Mouse (Mus musculus): Measurements from ENCODE around the gene Kif1b. TPM values are rescaled to one million over a fixed set of nuclear protein-coding genes. Genes with fewer than 3 reads are reported as not detected.

Kif1b gene
- polyA plus RNA-seq, 2 experiments = 3.6 to 4.6 TPM

GRCm38 (mm10) chr4:149131021-149131752 is 176.3 kb downstream of the Kif1b start:
- no peak overlapping the region for H3K4me2 ChIP-seq (ENCODE audit: low read depth)
- no peak for DNase-seq (ENCODE audit: low read depth in 3 of 3, low spot score in 3 of 3)
- no peak for ATAC-seq (ENCODE audit: insufficient read depth)
- H3K9ac ChIP-seq (replicated peaks) = no peak overlapping the region
- no peak overlapping the region for H3K4me3 ChIP-seq (ENCODE audit: insufficient read depth in 1 of 2, low read depth in 2 of 2, low read length in 2 of 2)
- H3K27ac ChIP-seq = no peak overlapping the region
- no peak for TF ChIP-seq EP300 (IDR thresholded peaks at IDR 0.05; ENCODE audit: low read depth)
- TF ChIP-seq CTCF (IDR thresholded peaks at IDR 0.05; ENCODE audit: low read depth) = no peak
- WGBS (ENCODE audit: insufficient replicate concordance) = 85% methylated on average over 23 of the region's 23 CpGs
- no peaks in the 10 kb centered on the region; the same call in 1 of the 2 replicates for H3K36me3 ChIP-seq (replicated peaks; ENCODE audit: control insufficient read depth, insufficient read depth, low read depth)
- no peaks in the 10 kb centered on the region for H3K27me3 ChIP-seq (ENCODE audit: control insufficient read depth, insufficient read depth, low read length)
- no peaks in the 10 kb centered on the region for H3K9me3 ChIP-seq (ENCODE audit: control insufficient read depth, low read length)
- H3K4me1 ChIP-seq (replicated peaks; ENCODE audit: control insufficient read depth in 2 of 2, insufficient read depth in 2 of 2, low read length in 1 of 2) = no peaks in the 10 kb centered on the region; a peak in 1 of 4 replicates

- Histone ChIP-seq H3K27ac (no peak overlapping the region), H3K27me3 (ENCODE audit: control insufficient read depth, insufficient read depth, low read length) (no peaks in the 10 kb centered on the region), H3K4me3 (ENCODE audit: insufficient read depth in 1 of 2, low read depth in 2 of 2, low read length in 2 of 2) (no peak overlapping the region), H3K4me1 (replicated peaks; ENCODE audit: control insufficient read depth in 2 of 2, insufficient read depth in 2 of 2, low read length in 1 of 2) (no peaks in the 10 kb centered on the region; a peak in 1 of 4 replicates), H3K9me3 (ENCODE audit: control insufficient read depth, low read length) (no peaks in the 10 kb centered on the region), H3K9ac (replicated peaks) (no peak overlapping the region), H3K4me2 (ENCODE audit: low read depth) (no peak overlapping the region), H3K36me3 (replicated peaks; ENCODE audit: control insufficient read depth, insufficient read depth, low read depth) (no peaks in the 10 kb centered on the region; the same call in 1 of the 2 replicates)
- TF ChIP-seq EP300 (IDR thresholded peaks at IDR 0.05; ENCODE audit: low read depth) = no peak
- no peak for TF ChIP-seq CTCF (IDR thresholded peaks at IDR 0.05; ENCODE audit: low read depth)
- ATAC-seq (ENCODE audit: insufficient read depth) = no peak
- WGBS (ENCODE audit: insufficient replicate concordance) = 73% methylated on average over 18 of the region's 18 CpGs
- DNase-seq (ENCODE audit: low read depth in 3 of 3, low spot score in 3 of 3) = no peak
Observed at GRCm38 (mm10) chr4:149128467-149128866, 179.0 kb downstream of the Kif1b start.

GRCm38 (mm10) chr4:149126663-149127062 is 180.8 kb downstream of the Kif1b start, which contains the start of gene Cort:
Gene Cort, minus strand, starts transcription at chr4:149126763.
- no peaks in the 10 kb centered on the region; a peak in 1 of 4 replicates for H3K4me1 ChIP-seq (replicated peaks; ENCODE audit: control insufficient read depth in 2 of 2, insufficient read depth in 2 of 2, low read length in 1 of 2)
- H3K4me3 ChIP-seq (ENCODE audit: insufficient read depth in 1 of 2, low read depth in 2 of 2, low read length in 2 of 2) = no peak within 1 kb of the TSS
- H3K4me2 ChIP-seq (ENCODE audit: low read depth) = no peak within 1 kb of the TSS
- no peak within 1 kb of the TSS for H3K9ac ChIP-seq (replicated peaks)
- H3K36me3 ChIP-seq (replicated peaks; ENCODE audit: control insufficient read depth, insufficient read depth, low read depth) = no peaks in the 10 kb centered on the region; the same call in 1 of the 2 replicates
- no peak for TF ChIP-seq CTCF (IDR thresholded peaks at IDR 0.05; ENCODE audit: low read depth)
- TF ChIP-seq EP300 (IDR thresholded peaks at IDR 0.05; ENCODE audit: low read depth) = no peak
- H3K27me3 ChIP-seq (ENCODE audit: control insufficient read depth, insufficient read depth, low read length) = no peaks in the 10 kb centered on the region
- DNase-seq (ENCODE audit: low read depth in 3 of 3, low spot score in 3 of 3) (no peak), ATAC-seq (ENCODE audit: insufficient read depth) (no peak)
- H3K27ac ChIP-seq = no peak within 1 kb of the TSS
- no peaks in the 10 kb centered on the region for H3K9me3 ChIP-seq (ENCODE audit: control insufficient read depth, low read length)
- WGBS (ENCODE audit: insufficient replicate concordance) = 76% methylated on average over 11 of the region's 11 CpGs

Other genes starting within 250 kb of the Kif1b start
- gene Pex14, start 207.8 kb downstream of the Kif1b start, polyA plus RNA-seq (2012; rRNA removed) = 11.4 and 12.2 TPM in 2 replicates
- 14.9 and 15.4 TPM in 2 replicates for gene Pex14, start 207.8 kb downstream of the Kif1b start, polyA plus RNA-seq (2014; fragmentation: Nextera tagmentation; extraction: Ambion mirVana)
- 11.2 and 13.1 TPM in 2 replicates for gene Dffa, start 203.5 kb downstream of the Kif1b start, polyA plus RNA-seq (2012; rRNA removed)
- gene Dffa, start 203.5 kb downstream of the Kif1b start, polyA plus RNA-seq (2014; fragmentation: Nextera tagmentation; extraction: Ambion mirVana) = 13.2 and 13.6 TPM in 2 replicates
- not detected in 2 replicates for gene Cort, start 180.9 kb downstream of the Kif1b start, polyA plus RNA-seq (2012; rRNA removed)
- gene Cort, start 180.9 kb downstream of the Kif1b start, polyA plus RNA-seq (2014; fragmentation: Nextera tagmentation; extraction: Ambion mirVana) = not detected in 2 replicates
- 7.6 and 12.3 TPM in 2 replicates for gene Cenps, start 170.1 kb downstream of the Kif1b start, polyA plus RNA-seq (2012; rRNA removed)
- 17.3 and 18.0 TPM in 2 replicates for gene Cenps, start 170.1 kb downstream of the Kif1b start, polyA plus RNA-seq (2014; fragmentation: Nextera tagmentation; extraction: Ambion mirVana)
- gene Pgd, start 140.9 kb downstream of the Kif1b start, polyA plus RNA-seq (2012; rRNA removed) = 41.8 and 44.6 TPM in 2 replicates
- gene Pgd, start 140.9 kb downstream of the Kif1b start, polyA plus RNA-seq (2014; fragmentation: Nextera tagmentation; extraction: Ambion mirVana) = 23.2 and 25.5 TPM in 2 replicates
- gene Ube4b, start 119.1 kb upstream of the Kif1b start, polyA plus RNA-seq (2012; rRNA removed) = 14.6 and 16.7 TPM in 2 replicates
- 8.2 and 11.3 TPM in 2 replicates for gene Ube4b, start 119.1 kb upstream of the Kif1b start, polyA plus RNA-seq (2014; fragmentation: Nextera tagmentation; extraction: Ambion mirVana)
- not detected in 2 replicates for gene Rbp7, start 147.3 kb upstream of the Kif1b start, polyA plus RNA-seq (2012; rRNA removed)
- not detected in 2 replicates for gene Rbp7, start 147.3 kb upstream of the Kif1b start, polyA plus RNA-seq (2014; fragmentation: Nextera tagmentation; extraction: Ambion mirVana)
- not detected in 2 replicates for gene Tmem274, start 169.7 kb upstream of the Kif1b start, polyA plus RNA-seq (2012; rRNA removed)
- gene Tmem274, start 169.7 kb upstream of the Kif1b start, polyA plus RNA-seq (2014; fragmentation: Nextera tagmentation; extraction: Ambion mirVana) = not detected in 2 replicates
- gene Nmnat1, start 177.5 kb upstream of the Kif1b start, polyA plus RNA-seq (2012; rRNA removed) = 3.2 and 3.8 TPM in 2 replicates
- gene Nmnat1, start 177.5 kb upstream of the Kif1b start, polyA plus RNA-seq (2014; fragmentation: Nextera tagmentation; extraction: Ambion mirVana) = 4.7 and 5.9 TPM in 2 replicates
- 5.6 and 9.1 TPM in 2 replicates for gene Lzic, start 177.5 kb upstream of the Kif1b start, polyA plus RNA-seq (2012; rRNA removed)
- gene Lzic, start 177.5 kb upstream of the Kif1b start, polyA plus RNA-seq (2014; fragmentation: Nextera tagmentation; extraction: Ambion mirVana) = 14.9 and 15.5 TPM in 2 replicates
- gene Ctnnbip1, start 210.5 kb upstream of the Kif1b start, polyA plus RNA-seq (2012; rRNA removed) = 1.5 and 2.2 TPM in 2 replicates
- gene Ctnnbip1, start 210.5 kb upstream of the Kif1b start, polyA plus RNA-seq (2014; fragmentation: Nextera tagmentation; extraction: Ambion mirVana) = 4.0 and 4.2 TPM in 2 replicates

Measured in liver, embryonic 14.5 days (tissue).